Mouse (Mus musculus): ENCODE results near the gene Coro2b.

DNA sequence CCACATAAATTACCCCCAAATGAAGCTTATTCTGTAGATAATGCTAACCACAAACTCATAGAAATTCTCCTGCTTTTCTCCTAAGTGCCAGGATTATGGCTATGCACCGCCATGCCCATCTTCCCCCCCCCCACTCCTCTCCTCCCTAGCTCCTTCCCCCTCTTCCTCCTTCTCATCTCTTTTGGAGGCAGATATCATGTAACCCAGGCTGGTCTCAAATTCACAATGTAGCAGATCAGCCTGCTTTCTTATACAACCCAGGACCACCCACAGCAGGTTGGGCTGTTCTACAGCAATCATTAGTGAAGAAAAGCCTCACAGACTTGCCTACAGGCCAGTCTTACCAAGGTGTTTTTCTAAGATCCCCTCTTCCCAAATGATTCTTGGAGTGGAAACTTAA is 135.3 kb downstream of the Coro2b start:
- TF ChIP-seq GATA1 (IDR thresholded peaks at IDR 0.05; ENCODE audit: borderline replicate concordance, low read length) = no peak
- no peak for TF ChIP-seq FLI1 (IDR thresholded peaks at IDR 0.05; ENCODE audit: low read length)

Data from megakaryocyte, embryonic 14.5 days (primary cell).